Mouse (Mus musculus): ENCODE measurements around the gene Dis3l2. TPM values are rescaled to one million over a fixed set of nuclear protein-coding genes. Genes with fewer than 3 reads are reported as not detected.

The Dis3l2 gene
- total RNA-seq, 1 experiment from 2014 or later, result 9.6 TPM

GRCm38 (mm10) chr1:86992849-86993248 is 289.2 kb downstream of the Dis3l2 start:
- no peak for ATAC-seq (replicated peaks; ENCODE audit: insufficient number of reproducible peaks, low FRiP score, low TSS enrichment, poor library complexity, severe bottlenecking)

DNA sequence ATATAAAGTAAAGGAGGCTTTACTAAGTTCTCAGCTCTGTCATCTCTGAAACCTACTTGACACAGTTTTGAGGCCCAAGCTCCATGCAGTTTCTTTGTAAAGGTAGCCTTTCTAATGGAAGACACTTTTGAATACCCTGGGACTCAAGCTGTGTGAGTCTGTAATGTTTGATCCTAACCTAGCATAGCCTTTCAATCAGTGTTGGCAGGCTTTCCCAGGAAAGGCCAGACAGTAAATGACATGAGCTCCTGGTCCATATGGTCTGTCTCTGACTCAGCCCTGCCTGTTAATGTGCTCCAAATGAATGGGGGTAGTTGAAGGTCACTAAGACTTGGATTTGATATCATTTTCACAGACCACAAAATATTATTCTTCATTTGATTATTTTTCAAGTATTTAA is 290.4 kb downstream of the Dis3l2 start:
- ATAC-seq (replicated peaks; ENCODE audit: insufficient number of reproducible peaks, low FRiP score, low TSS enrichment, poor library complexity, severe bottlenecking), result no peak

GRCm38 (mm10) chr1:86998051-86998450 is 294.4 kb downstream of the Dis3l2 start:
- no peak for ATAC-seq (replicated peaks; ENCODE audit: insufficient number of reproducible peaks, low FRiP score, low TSS enrichment, poor library complexity, severe bottlenecking)

DNA sequence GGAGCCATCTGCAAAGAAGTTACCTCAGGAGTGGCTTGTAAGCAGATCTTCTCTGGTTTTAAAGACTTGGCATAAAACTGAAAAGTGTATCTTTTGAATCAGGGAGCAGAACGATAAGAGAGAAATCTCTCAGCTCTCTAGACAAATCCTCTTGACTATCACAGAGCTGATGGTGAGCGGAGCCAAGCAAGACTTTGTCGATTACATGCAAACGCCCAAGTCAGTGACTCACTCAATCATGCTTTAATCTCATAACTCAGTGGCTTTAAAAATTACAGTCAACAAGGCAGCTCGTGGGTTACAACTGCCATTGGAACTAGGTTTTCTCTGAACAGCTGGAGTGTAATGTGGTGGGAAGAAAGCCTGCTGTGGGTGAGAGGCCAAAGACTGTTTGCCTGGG is 297.8 kb downstream of the Dis3l2 start:
- ATAC-seq (replicated peaks; ENCODE audit: insufficient number of reproducible peaks, low FRiP score, low TSS enrichment, poor library complexity, severe bottlenecking), result no peak

DNA sequence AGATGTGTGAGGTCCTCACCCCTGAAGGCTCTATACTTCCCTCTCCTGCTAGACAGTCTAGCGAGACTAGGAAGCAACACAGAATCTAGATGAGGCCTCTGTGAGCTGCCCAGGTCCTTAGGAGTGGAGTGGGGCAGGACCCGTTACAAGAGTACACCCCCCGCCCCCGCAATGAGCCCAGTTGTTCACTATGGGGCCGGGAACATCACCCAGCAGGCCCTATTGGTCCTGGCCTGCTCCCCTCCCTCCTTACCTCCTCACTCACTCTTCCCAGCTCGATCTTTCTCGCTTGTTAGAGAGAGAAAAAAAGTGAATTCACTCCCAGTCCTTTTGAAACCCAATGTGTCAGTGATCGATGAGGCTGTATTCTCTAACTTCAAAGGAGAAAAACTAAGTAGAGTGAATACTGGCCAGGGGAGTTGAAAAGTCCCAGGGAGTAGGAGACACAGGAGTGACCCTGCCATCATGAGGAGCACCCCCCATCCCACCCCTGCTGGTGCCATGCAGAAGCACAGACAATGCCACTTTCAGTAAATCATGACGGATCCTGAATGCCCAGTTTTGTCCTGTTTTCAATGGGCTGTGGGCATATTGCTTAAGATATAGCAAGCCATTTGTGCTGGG is 299.0 kb downstream of the Dis3l2 start:
- ATAC-seq (replicated peaks; ENCODE audit: insufficient number of reproducible peaks, low FRiP score, low TSS enrichment, poor library complexity, severe bottlenecking), result no peak

DNA sequence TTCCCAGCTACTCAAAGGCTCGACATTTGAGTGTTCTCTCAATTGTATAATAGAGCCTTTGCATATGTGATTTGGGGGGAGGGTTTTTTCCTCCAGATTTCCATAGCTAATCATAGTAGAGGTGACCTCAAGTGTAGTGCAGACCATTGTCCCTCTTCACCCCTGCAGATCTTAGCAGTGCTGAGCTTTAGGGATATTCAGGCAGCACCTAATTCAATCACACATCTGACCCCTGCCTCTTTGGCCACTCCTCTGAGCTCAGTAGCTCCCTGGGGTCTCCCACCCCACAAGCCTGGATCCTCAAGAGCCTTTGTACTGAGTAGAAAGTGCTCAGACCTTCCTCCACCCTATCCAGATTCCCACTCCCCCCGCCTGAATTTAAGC is 299.6 kb downstream of the Dis3l2 start:
- no peak for ATAC-seq (replicated peaks; ENCODE audit: insufficient number of reproducible peaks, low FRiP score, low TSS enrichment, poor library complexity, severe bottlenecking)

- ATAC-seq (replicated peaks; ENCODE audit: insufficient number of reproducible peaks, low FRiP score, low TSS enrichment, poor library complexity, severe bottlenecking), result no peak
These were observed 302.8 kb downstream of the Dis3l2 start for GRCm38 (mm10) chr1:87006425-87006824.

GRCm38 (mm10) chr1:87008211-87008610 is 304.6 kb downstream of the Dis3l2 start:
- ATAC-seq (replicated peaks; ENCODE audit: insufficient number of reproducible peaks, low FRiP score, low TSS enrichment, poor library complexity, severe bottlenecking), result no peak

DNA sequence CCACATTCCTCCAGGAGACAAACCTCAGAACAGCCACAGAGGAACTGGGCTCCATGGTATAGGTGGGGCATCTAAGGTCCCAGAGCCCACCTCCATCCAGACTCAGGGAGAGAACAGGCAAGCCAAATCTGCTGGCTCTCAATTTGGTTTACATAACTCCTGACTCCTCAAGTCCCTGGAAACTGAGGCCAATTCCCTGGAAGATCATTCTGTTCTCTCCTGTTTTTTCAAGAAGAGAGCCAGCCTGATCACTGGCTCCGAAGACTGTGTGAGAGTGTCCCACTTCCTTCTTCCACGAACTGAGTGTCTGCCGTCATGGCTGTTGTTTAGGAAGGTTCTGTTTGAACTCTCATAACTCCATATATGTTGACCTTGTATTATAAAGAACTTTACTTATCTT is 305.5 kb downstream of the Dis3l2 start:
- ATAC-seq (replicated peaks; ENCODE audit: insufficient number of reproducible peaks, low FRiP score, low TSS enrichment, poor library complexity, severe bottlenecking), result no peak

DNA sequence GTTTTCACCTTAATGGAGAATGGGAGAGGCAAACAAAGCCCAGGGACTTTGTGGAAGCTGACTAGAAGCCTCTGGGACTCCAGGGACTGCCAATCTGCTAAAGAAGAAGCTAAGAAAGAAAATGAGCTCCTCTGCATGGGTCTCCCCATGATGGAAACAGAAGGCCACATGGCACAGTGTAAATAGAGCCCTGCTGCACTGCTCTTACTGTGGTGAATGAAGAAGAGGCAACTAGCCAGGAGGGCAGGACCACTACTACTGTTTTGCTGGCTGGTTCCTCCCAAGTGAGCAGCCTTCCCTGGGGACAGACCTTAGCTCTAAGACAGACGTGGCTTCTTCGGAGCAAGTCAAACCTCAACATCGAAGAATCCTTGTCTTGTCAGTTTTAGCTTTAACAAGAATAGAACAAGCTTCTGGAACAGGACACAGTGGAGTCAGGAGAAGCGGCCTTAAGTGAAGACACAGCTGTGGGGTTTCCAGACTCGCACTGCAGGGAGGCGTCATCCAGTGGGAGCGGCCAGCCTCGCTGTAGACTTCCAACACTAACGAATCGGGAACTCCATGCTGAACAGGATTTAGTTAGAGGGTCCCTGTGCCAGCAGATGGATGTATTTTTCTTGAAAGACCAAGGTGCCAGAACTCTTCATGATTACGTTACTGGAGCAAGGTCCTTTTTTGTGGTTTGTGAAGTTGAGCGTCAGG is 307.2 kb downstream of the Dis3l2 start:
- no peak for ATAC-seq (replicated peaks; ENCODE audit: insufficient number of reproducible peaks, low FRiP score, low TSS enrichment, poor library complexity, severe bottlenecking)

GRCm38 (mm10) chr1:87011718-87012117 is 308.1 kb downstream of the Dis3l2 start:
- ATAC-seq (replicated peaks; ENCODE audit: insufficient number of reproducible peaks, low FRiP score, low TSS enrichment, poor library complexity, severe bottlenecking), result no peak

DNA sequence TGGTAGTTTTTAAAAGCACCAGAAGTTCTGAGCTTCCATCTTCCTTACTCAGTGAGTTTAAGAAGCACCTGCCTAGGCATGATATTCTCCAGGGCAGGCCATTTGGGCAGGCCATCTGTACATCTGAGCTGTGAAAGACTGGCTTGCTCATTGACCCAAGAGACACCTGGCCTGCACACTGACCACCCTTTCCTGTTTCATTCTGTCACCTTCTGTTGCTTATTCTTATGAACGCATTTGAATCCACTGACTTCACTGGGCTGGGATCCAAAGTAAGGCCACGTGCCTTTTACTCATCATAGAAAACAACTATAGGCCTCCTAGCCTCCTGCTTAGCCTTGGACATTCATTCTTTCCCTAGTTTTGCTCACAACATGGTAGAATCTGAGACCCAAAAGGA is 309.0 kb downstream of the Dis3l2 start:
- no peak for ATAC-seq (replicated peaks; ENCODE audit: insufficient number of reproducible peaks, low FRiP score, low TSS enrichment, poor library complexity, severe bottlenecking)

DNA sequence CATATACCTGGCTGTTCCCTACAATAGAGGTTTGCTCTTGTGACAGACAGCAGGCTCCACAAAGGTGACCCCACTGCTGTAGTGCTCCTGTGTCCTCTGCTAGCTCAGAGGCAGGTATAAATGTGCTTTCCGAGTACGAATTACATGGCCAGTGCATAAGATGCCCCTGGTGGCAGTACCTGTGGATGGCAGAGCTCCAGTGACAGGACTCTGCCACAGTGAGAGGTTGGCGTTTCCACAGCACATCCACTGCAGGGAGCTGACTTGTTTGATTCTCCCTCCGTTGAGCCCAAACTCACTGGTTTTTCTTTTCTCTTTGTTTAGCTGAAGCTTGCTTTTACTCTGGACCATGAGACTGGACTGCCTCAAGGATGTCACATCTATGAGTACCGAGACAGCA is 317.1 kb downstream of the Dis3l2 start:
- ATAC-seq (replicated peaks; ENCODE audit: insufficient number of reproducible peaks, low FRiP score, low TSS enrichment, poor library complexity, severe bottlenecking), result no peak

GRCm38 (mm10) chr1:87021584-87021983 is 318.0 kb downstream of the Dis3l2 start:
- ATAC-seq (replicated peaks; ENCODE audit: insufficient number of reproducible peaks, low FRiP score, low TSS enrichment, poor library complexity, severe bottlenecking), result no peak

DNA sequence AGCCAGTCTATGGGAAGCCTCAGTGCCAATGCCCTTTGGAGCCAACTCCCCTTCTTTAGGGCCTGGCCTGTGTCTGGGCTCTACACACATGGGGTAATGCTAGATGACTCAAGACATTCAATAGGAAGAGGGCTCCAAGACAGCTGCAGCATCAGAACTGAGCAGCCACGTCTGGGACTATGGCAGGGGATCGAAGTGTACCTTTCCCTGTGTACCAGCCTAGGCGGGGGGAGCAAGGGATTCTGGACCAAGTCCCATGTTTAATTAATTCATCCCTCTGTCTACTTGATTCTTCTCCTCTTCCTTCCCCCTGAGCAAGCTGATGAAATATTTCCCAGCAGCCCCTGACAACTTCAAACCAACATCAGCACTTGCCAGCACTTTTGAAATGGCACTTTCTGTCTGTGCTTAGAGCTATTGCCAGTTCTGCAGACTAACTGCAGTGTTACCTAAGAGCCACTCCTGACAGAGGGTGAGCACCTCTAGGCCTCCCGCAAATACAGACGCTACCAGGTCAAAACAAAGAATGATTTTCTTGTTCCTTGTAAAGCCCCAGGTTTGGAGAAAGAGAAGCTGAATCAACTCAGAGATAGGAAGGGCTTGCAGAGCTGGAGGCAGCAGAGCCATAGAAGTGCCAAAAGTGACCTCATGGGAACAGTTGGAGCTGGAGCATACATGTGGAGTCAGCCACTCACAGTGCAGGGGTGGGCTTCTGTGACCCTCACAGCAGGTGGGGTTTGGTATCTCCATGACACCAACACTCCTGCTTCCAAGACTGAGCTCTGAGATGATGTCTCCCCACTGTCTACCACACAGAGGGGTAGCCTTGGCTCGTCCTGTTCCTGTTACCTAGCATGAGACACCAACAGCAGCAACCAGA is 319.9 kb downstream of the Dis3l2 start:
- ATAC-seq (replicated peaks; ENCODE audit: insufficient number of reproducible peaks, low FRiP score, low TSS enrichment, poor library complexity, severe bottlenecking), result no peak

- ATAC-seq (replicated peaks; ENCODE audit: insufficient number of reproducible peaks, low FRiP score, low TSS enrichment, poor library complexity, severe bottlenecking), result no peak
These were observed 321.4 kb downstream of the Dis3l2 start for GRCm38 (mm10) chr1:87025021-87025420.

DNA sequence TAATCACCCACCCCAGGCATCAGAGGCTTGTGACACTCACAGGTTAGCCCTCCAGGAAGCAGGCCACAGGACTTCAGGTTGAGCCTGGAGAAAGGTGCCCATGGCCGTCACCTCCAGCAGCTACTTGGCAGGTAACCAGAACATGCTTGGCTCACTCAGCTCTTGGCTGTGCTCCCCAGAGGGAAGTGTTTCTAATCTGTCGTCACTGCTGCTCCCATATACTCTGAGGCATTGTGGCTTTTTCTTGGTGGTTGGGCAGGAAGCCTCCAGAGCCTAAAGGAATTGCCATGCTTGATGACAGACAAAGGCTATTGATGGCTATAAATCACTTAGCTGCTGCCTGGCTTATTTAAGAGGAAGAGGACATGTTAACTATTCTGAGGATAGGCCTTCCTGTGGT is 325.2 kb downstream of the Dis3l2 start:
- ATAC-seq (replicated peaks; ENCODE audit: insufficient number of reproducible peaks, low FRiP score, low TSS enrichment, poor library complexity, severe bottlenecking), result no peak

- ATAC-seq (replicated peaks; ENCODE audit: insufficient number of reproducible peaks, low FRiP score, low TSS enrichment, poor library complexity, severe bottlenecking), result no peak
These were observed 327.0 kb downstream of the Dis3l2 start for GRCm38 (mm10) chr1:87030652-87031051.

- no peak for ATAC-seq (replicated peaks; ENCODE audit: insufficient number of reproducible peaks, low FRiP score, low TSS enrichment, poor library complexity, severe bottlenecking)
These were observed 328.9 kb downstream of the Dis3l2 start for GRCm38 (mm10) chr1:87032466-87032865.

All from monocyte, adult 5-6 weeks (primary cell).